Mouse (Mus musculus) 416B (cell line): ENCODE results near the gene Pik3r2.

Source experiments
- DNase-seq: peaks from one replicate; pipeline ENCODE4 v3.0.0; 2011; ENCODE audit warnings: low read depth

The Pik3r2 gene

DNA sequence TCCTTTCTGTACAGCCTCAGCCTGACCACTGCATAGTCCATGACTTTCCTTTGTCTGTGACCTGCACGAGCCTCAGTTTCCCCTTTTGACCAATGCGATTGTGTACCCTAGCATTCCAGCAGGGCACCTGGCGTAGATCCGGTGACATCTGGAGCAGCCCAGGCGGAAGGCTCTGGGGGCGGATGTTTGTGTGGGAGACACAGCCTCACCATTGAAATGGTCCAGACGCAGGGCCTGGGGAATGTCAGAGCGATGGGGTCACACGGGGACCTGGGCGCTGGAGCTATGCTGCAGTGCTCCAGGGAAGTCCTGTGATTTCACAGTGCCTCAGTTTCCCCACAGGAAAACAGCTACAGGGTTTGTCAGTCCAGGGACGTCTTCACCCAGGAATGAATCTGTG is 34.3 kb downstream of the Pik3r2 start:
- no peak for DNase-seq

DNA sequence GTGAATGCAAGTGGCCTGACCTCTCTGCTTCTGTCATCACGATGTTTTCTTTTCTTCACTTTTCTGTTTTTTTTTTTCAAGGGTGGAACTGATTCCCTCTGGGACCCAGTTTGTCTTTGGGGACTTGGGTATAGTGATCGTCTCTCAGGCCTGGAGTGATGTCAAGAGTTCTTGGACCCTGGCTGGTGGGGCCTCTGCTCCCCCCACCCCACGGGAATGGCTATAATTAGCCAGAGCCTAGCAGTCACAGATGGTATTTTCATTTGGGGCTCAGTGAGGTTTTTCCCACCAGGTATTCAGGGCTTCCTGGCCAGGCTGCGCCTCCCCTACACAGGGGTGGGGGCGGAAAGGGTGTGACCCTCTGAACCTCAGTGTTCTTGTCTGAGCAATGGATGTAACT is 34.9 kb downstream of the Pik3r2 start:
- no peak for DNase-seq

DNA sequence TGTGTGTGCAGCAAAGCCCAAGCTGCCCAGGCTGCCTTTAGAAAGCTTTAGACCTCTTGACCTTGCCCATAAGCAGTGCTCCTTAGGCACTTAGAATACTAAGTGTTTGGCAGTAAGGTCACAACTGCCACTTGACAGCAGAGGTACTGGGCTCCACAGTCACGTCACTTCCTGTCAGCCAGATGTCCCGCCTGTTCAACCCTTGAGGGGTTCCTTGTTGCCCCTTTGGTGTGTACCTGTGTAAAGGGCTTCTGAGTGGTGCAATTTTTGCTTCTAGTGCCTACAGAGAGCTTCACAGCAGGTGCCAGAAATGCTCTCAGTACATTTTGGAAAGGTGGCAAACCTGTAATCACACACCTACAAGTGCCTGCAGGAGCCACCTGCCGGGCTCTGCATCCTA is 38.3 kb downstream of the Pik3r2 start:
- no peak for DNase-seq

DNA sequence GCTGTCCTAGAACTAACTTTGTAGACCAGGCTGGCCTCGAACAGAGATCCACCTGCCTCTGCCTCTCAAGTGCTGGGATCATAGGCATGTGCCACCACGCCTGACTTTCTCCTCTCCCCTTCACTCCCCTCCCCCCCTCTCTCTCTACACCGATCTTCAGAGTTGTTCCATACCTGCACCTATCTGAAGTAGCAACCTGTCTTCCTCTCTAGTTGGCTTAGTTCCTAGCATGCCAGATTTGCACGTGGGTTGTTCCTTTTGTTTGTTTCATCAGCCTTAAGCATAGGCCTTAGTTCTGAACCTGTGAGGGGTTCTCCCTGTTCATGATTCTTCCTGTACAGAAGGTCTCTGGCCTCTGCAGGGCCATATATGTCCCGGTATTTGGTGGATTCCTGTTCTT is 38.8 kb downstream of the Pik3r2 start:
- no peak for DNase-seq

DNA sequence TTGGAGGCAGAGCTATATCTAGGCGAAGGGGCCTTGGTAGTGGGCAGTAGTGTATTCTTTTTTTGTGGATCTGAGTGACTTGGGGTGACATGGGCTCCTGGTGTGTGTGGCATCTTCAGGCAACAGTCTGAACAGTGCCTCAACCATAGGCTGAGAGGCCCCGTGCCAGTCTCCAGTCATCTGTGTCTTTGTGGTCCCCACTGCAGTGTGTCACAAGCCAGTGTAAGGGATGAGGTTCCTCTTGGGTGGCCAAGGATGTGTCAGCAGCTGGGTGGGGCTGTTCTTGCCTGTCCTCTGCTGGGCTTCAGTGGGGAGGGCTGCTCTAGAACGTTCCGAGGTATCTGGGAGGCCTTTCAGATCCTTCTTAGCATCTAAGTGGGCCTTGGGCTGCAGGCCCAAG is 45.6 kb downstream of the Pik3r2 start:
- DNase-seq, result no peak

DNA sequence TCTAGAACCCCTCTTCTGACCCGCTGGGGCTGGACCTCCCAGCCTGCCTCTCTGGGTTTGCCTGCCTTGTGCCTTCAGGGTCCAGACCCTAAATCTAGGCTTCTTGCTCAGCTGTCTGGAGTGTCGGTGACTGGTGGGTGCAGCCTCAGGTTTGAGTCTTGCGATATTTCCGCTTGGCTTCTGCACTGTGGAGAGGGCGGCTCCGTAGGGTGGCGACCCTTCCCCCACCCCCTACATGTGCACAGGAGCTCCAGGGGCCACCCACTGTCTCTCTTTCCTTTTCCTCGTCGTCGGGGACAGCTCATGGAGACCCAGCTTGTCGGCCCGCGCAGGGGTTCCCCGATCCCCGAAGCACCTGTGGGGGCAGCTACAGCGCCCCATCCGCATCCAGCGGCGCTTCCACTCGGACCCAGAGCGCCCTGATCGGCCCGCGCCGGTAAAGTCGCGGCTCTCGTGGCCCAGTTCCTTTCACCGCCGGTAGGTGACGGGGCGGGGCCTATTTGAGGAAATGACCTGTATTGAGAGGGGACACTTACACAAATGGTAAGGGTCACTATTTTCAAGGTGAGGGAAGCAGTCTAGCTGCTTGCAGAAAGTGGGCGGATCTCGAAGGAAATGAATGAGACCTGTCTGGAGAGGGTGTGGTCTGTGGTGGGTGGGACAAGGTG is 46.6 kb downstream of the Pik3r2 start:
- no peak for DNase-seq

DNA sequence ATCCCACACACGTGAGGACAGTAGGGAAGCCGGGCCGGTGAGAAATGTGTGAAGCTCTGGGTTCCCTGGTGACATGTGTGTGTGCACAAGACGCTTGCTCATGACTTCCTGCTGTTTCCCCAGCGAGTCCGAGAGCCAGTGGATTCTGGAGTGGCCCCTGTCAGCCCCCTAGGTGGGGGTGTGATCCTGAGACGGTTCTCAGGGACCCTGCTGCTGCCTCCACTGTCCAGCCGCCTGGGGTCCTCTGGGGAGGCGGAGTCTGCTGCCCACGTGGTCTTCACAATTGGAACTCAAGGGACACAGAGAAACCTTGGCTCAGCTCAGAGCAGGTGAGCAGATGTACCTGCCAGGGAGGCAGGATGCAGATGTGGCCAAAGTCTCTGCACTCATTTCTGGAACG is 49.8 kb downstream of the Pik3r2 start:
- no peak for DNase-seq

DNA sequence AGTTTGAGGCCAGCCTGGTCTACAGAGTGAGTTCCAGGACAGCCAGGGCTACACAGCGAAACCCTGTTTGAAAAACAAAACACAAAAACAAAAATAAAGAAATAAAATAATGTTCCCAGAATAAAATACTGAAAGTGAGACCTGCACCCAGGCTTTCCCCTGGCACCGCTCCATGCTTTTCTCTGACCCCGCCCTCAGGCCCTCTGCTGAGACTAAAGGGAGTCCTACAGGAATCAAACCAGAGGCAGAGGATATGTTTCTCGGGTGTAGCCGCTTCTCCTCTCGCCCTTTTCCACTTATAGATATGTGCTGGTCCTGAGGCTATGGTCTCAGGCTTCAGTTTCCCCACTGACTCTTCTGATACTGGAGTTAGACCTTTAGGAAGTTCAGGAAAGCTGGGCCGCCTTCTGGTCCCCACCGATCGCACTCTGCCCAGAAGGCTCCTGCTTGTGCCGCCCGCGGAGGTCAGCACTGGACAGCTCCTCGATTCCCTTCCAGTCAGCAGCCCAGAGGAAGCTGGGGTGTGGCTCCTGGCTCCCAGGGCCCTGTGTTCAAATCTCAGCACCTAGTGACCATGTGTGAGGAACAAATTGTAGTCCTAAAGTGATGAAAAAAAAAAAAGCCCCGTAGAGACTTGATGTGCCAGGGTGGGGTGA is 50.6 kb downstream of the Pik3r2 start:
- DNase-seq, result no peak

DNA sequence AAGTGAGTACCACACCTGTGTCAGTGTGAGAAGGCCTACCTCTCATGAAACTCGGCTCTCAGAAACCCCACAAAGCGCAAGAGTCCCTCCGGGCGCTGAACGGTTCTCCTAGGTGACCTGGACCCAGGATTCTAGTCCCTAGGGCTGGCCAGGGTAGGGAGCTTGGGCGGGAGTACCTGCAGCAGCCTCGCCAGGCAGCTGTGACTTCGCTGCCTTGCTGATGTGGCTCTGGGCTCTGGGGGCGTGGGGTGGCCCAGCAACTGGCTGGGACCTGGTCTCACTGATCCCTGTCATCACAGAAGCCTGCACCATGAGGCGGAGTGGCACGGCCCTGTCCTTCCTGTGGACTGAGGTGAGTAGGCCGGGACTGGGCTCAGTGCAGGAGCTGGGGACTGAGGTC is 52.3 kb downstream of the Pik3r2 start:
- no peak for DNase-seq

DNA sequence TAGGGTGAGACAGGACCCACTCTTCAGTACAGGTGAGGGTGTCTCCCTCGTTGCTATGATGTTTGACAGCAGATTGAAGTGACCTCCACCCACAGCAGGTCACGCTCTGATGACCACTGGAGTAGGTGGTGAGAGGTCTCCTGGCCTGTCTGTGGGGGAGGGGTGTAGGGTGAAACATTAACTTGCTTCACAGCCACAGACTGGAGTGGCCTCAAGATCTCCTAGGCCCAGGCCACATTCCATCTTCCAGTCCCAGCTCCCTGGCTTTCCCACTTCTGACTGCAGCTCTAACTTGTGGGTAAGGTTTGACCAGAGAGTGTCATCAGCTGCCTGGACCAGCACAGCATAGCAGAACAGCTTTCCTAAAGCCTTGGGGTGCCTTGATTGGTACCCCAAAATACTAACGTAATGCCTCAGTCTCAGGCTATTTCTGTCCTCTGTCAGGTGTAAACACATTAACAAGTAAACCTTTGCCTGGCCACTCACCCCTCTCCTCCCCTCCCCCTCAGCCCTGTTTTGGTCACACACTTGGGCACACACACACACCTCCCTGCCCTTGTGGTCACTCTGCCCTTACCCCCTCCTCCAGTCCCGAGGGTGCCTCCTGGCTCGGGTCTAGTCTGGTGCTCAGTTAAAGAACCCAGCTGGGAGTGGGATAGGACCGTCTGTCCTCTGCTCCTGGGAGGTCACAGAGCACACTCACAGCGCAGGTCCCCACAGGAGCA is 52.9 kb downstream of the Pik3r2 start, which contains the start of gene Pde4c:
Gene Pde4c (plus strand): TSS at position 235 of the 725 bp plus-strand sequence.
- DNase-seq, result no peak

DNA sequence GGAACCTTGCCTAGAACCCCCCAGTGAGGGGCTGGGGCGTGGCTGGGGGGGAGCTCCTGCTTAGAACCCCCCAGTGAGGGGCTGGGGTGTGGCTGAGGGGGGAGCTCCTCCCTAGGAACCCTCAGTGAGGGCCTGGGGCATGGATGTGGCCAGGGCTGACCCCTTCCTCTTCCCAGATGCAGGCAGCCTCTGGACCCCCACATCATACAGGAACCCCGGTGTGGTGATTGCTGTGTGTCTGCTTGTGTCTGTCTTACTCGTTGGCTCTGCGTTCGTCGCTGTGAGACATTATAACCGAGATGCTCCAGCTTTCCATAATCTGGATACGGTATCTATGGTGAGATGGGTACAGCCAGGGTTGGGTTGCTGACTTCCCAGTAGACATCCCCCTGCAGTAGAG is 54.9 kb downstream of the Pik3r2 start:
- no peak for DNase-seq

DNA sequence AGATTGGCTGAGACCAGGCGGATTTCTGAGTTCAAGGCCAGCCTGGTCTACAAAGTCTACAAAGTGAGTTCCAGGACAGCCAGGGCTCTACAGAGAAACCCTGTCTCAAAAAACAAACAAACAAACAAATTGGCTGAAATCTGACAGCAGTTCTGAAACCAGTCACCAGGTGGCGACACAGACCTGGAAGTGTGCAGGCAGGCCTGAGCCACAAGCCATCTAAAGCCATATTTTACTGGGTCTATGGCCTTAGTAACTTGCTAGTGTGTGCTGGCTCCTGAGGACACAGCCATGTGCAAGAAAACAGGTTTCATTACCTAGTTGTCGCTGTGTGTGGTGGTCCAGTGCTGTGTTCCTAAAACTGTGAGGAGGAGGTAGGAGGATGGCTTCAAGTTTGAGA is 55.8 kb downstream of the Pik3r2 start:
- peak; percentile 84 for DNase-seq

DNA sequence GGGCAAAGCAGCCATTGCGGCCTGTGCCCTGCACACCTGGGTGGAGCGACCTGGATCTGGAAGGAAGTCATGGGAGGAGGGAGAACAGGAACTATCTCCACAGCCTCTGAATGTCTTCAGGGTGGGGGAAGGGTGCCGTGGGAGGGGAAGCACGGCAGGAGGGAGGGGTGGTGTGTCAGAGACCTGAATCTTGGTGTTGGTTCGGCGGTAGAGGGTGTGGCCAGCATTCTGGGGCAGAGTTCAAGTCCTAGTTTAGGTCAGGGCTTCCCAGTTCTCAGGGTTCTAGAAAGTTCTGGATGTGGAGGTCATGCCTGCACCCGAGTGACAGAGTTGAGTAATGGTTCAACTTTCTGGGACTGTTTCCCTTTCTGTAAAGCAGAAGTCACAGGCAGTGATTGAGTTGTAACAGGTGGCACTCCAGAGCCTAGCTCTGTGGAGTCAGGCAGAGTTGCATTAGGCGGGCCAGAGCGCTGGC is 56.7 kb downstream of the Pik3r2 start:
- DNase-seq, result no peak

DNA sequence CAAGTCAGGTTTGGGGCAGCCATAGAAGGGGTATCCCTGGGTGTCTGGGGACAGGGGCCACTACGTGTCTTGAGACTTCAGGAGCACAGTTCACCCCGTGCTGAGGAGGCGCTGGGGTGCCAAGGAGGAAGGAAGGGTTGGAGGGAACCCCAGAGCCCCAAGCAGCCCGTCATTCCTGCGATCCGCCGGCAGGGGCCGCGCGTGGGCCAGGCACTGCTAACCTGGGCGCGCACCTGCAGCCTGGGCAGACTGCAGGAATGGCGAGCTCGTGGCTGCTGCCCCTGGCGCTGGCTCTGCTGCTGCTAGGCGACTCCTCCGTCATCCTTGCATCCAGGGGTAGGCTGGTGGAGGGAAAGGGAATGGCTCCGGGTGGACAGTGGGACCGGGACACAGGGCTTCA is 58.2 kb downstream of the Pik3r2 start, which contains the start of gene Gm3336:
Gene Gm3336 (plus strand): TSS at position 247 of the 400 bp plus-strand sequence.
- DNase-seq, result peak; percentile 51
